Mouse (Mus musculus): ENCODE measurements around the gene Brsk2. TPM values are rescaled to one million over a fixed set of nuclear protein-coding genes. Genes with fewer than 3 reads are reported as not detected.
A peak's percentile ranks its signal among the peaks of the same experiment; 100 is the strongest.

Gene Brsk2
- total RNA-seq, 1 experiment: 2.9 TPM

GRCm38 (mm10) chr7:142001597-142002340, 52.2 kb downstream of the Brsk2 start:
- TF ChIP-seq ZC3H11A (IDR thresholded peaks at IDR 0.05; ENCODE audit: borderline replicate concordance, low read depth, low read length) (no peak), ZNF384 (IDR thresholded peaks at IDR 0.05; ENCODE audit: low read depth, low read length) (no peak), CHD2 (IDR thresholded peaks at IDR 0.05; ENCODE audit: low read depth, low read length) (no peak), MAFK (IDR thresholded peaks at IDR 0.05; ENCODE audit: insufficient read depth, low read depth, low read length) (no peak), HCFC1 (IDR thresholded peaks at IDR 0.05; ENCODE audit: borderline replicate concordance, insufficient read depth, low read length) (no peak)
- Histone ChIP-seq H3K27ac (ENCODE audit: insufficient read depth, low read depth, low read length, poor library complexity, severe bottlenecking) (no peak overlapping the region), H3K9ac (ENCODE audit: insufficient read depth, low read depth, low read length, poor library complexity, severe bottlenecking) (peak overlapping the region; percentile 48; the same call in 1 of the 2 replicates), H3K36me3 (ENCODE audit: control insufficient read depth, insufficient read depth, low read length, poor library complexity, severe bottlenecking) (no peaks in the 10 kb centered on the region), H3K9me3 (ENCODE audit: control insufficient read depth, insufficient read depth, low read depth, low read length) (no peaks in the 10 kb centered on the region), H3K4me3 (ENCODE audit: insufficient read depth in 1 of 2, low read depth in 1 of 2, low read length in 2 of 2, poor library complexity in 1 of 2, severe bottlenecking in 1 of 2) (peak overlapping the region; percentile 45 to 54), H3K4me1 (ENCODE audit: control insufficient read depth in 2 of 2, insufficient read depth in 2 of 2, low read length in 2 of 2, poor library complexity in 1 of 2) (peaks cover 0 to 3% of the 10 kb centered on the region in 2 experiments; a peak in 1 of 4 replicates)
- in situ Hi-C loops (cut with MboI; ENCODE audit: low sequenced_read_pairs in 2 of 2, unreplicated experiment in 2 of 2): no loop called here
- no peak for DNase-seq (ENCODE audit: low read depth, low spot score)

- Histone ChIP-seq H3K9ac (ENCODE audit: insufficient read depth, low read depth, low read length, poor library complexity, severe bottlenecking) (no peak overlapping the region), H3K4me1 (ENCODE audit: control insufficient read depth in 2 of 2, insufficient read depth in 2 of 2, low read length in 2 of 2, poor library complexity in 1 of 2) (no peaks in the 10 kb centered on the region), H3K27ac (ENCODE audit: insufficient read depth, low read depth, low read length, poor library complexity, severe bottlenecking) (no peak overlapping the region), H3K9me3 (ENCODE audit: control insufficient read depth, insufficient read depth, low read depth, low read length) (no peaks in the 10 kb centered on the region), H3K4me3 (ENCODE audit: insufficient read depth in 1 of 2, low read depth in 1 of 2, low read length in 2 of 2, poor library complexity in 1 of 2, severe bottlenecking in 1 of 2) (no peak overlapping the region), H3K36me3 (ENCODE audit: control insufficient read depth, insufficient read depth, low read length, poor library complexity, severe bottlenecking) (peaks cover 13% of the 10 kb centered on the region)
- TF ChIP-seq MAFK (IDR thresholded peaks at IDR 0.05; ENCODE audit: insufficient read depth, low read depth, low read length) (no peak), HCFC1 (IDR thresholded peaks at IDR 0.05; ENCODE audit: borderline replicate concordance, insufficient read depth, low read length) (no peak), ZNF384 (IDR thresholded peaks at IDR 0.05; ENCODE audit: low read depth, low read length) (no peak), CHD2 (IDR thresholded peaks at IDR 0.05; ENCODE audit: low read depth, low read length) (no peak), ZC3H11A (IDR thresholded peaks at IDR 0.05; ENCODE audit: borderline replicate concordance, low read depth, low read length) (no peak)
- DNase-seq (ENCODE audit: low read depth, low spot score): peak; percentile 20
- in situ Hi-C loops (cut with MboI; ENCODE audit: low sequenced_read_pairs in 2 of 2, unreplicated experiment in 2 of 2): no loop called here
Observed at GRCm38 (mm10) chr7:142016562-142016961, 67.0 kb downstream of the Brsk2 start.

- Histone ChIP-seq H3K27ac (ENCODE audit: insufficient read depth, low read depth, low read length, poor library complexity, severe bottlenecking) (no peak overlapping the region), H3K36me3 (ENCODE audit: control insufficient read depth, insufficient read depth, low read length, poor library complexity, severe bottlenecking) (peaks cover 11% of the 10 kb centered on the region; the same call in 1 of the 2 replicates), H3K9ac (ENCODE audit: insufficient read depth, low read depth, low read length, poor library complexity, severe bottlenecking) (no peak overlapping the region), H3K4me3 (ENCODE audit: insufficient read depth in 1 of 2, low read depth in 1 of 2, low read length in 2 of 2, poor library complexity in 1 of 2, severe bottlenecking in 1 of 2) (no peak overlapping the region), H3K4me1 (ENCODE audit: control insufficient read depth in 2 of 2, insufficient read depth in 2 of 2, low read length in 2 of 2, poor library complexity in 1 of 2) (no peaks in the 10 kb centered on the region), H3K9me3 (ENCODE audit: control insufficient read depth, insufficient read depth, low read depth, low read length) (no peaks in the 10 kb centered on the region)
- no peak for DNase-seq (ENCODE audit: low read depth, low spot score)
- in situ Hi-C loops (cut with MboI; ENCODE audit: low sequenced_read_pairs in 2 of 2, unreplicated experiment in 2 of 2): no loop called here
- TF ChIP-seq ZNF384 (IDR thresholded peaks at IDR 0.05; ENCODE audit: low read depth, low read length): no peak
Observed at GRCm38 (mm10) chr7:142019699-142020098, 70.1 kb downstream of the Brsk2 start.

- Histone ChIP-seq H3K9ac (ENCODE audit: insufficient read depth, low read depth, low read length, poor library complexity, severe bottlenecking) (no peak overlapping the region), H3K4me1 (ENCODE audit: control insufficient read depth in 2 of 2, insufficient read depth in 2 of 2, low read length in 2 of 2, poor library complexity in 1 of 2) (peaks cover 0 to 1% of the 10 kb centered on the region in 2 experiments; a peak in 1 of 4 replicates), H3K9me3 (ENCODE audit: control insufficient read depth, insufficient read depth, low read depth, low read length) (no peaks in the 10 kb centered on the region), H3K4me3 (ENCODE audit: insufficient read depth in 1 of 2, low read depth in 1 of 2, low read length in 2 of 2, poor library complexity in 1 of 2, severe bottlenecking in 1 of 2) (no peak overlapping the region), H3K27ac (ENCODE audit: insufficient read depth, low read depth, low read length, poor library complexity, severe bottlenecking) (no peak overlapping the region), H3K36me3 (ENCODE audit: control insufficient read depth, insufficient read depth, low read length, poor library complexity, severe bottlenecking) (peaks cover 6% of the 10 kb centered on the region; the same call in 1 of the 2 replicates)
- TF ChIP-seq CHD2 (IDR thresholded peaks at IDR 0.05; ENCODE audit: low read depth, low read length) (no peak), MAFK (IDR thresholded peaks at IDR 0.05; ENCODE audit: insufficient read depth, low read depth, low read length) (no peak), HCFC1 (IDR thresholded peaks at IDR 0.05; ENCODE audit: borderline replicate concordance, insufficient read depth, low read length) (no peak), ZNF384 (IDR thresholded peaks at IDR 0.05; ENCODE audit: low read depth, low read length) (no peak), ZC3H11A (IDR thresholded peaks at IDR 0.05; ENCODE audit: borderline replicate concordance, low read depth, low read length) (no peak)
- in situ Hi-C loops (cut with MboI; ENCODE audit: low sequenced_read_pairs in 2 of 2, unreplicated experiment in 2 of 2): no loop called here
- DNase-seq (ENCODE audit: low read depth, low spot score): no peak
Observed at GRCm38 (mm10) chr7:142020827-142021226, 71.3 kb downstream of the Brsk2 start.
